Mouse (Mus musculus): ENCODE results near the gene Cdkal1. TPM values are rescaled to one million over a fixed set of nuclear protein-coding genes. Genes with fewer than 3 reads are reported as not detected.
A peak's percentile ranks its signal among the peaks of the same experiment; 100 is the strongest.

The Cdkal1 gene
- total and polyA plus RNA-seq, 2 experiments from 2014 or later, result 11.1 to 18.9 TPM

DNA sequence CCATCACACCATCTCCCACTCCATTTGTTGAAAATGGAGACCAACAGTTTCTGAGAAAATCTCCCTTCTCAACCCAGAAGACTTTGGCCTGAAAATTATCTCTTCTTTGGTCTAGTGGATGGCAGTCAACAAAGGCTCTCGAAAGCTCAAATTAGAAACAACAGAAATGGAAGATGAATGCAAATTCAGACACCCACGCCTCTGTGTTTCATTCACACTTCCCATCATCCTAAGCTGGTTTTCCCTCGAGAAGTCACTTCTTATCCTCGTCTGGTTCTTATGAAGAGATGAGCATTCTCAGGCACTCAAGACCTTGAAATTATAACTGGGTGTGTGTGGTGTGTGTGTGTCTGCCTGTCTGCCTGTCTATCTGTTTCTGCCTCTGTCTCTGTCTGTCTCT, 621.0 kb downstream of the Cdkal1 start:
- Histone ChIP-seq H3K27me3 (ENCODE audit: insufficient read depth, low read length) (no peaks in the 10 kb centered on the region), H3K36me3 (ENCODE audit: insufficient read depth, low read length) (no peaks in the 10 kb centered on the region), H3K27ac (no peak overlapping the region), H3K4me1 (ENCODE audit: insufficient read depth, low read length) (no peaks in the 10 kb centered on the region), H3K4me3 (ENCODE audit: low read length) (no peak overlapping the region), H3K4me2 (ENCODE audit: low read depth, low read length) (no peak overlapping the region), H3K9ac (replicated peaks; ENCODE audit: low read length) (no peak overlapping the region), H3K9me3 (ENCODE audit: low read length) (0 out of 2 replicates have a peak, but pooled peaks cover 3% of the 10 kb centered on the region)
- DNase-seq (ENCODE audit: low spot score), result no peak
- ATAC-seq, result no peak
- WGBS, result 91% methylated on average over 4 of the region's 4 CpGs
- no peak for TF ChIP-seq CTCF (IDR thresholded peaks at IDR 0.05; ENCODE audit: low read depth)

- ATAC-seq, result no peak
- H3K4me2 ChIP-seq (ENCODE audit: low read depth, low read length), result no peak overlapping the region
- H3K36me3 ChIP-seq (ENCODE audit: insufficient read depth, low read length), result no peaks in the 10 kb centered on the region
- H3K9ac ChIP-seq (replicated peaks; ENCODE audit: low read length), result no peak overlapping the region
- TF ChIP-seq CTCF (IDR thresholded peaks at IDR 0.05; ENCODE audit: low read depth), result no peak
- 72% methylated on average over 11 of the region's 11 CpGs for WGBS
- no peak overlapping the region for H3K4me3 ChIP-seq (ENCODE audit: low read length)
- no peak for DNase-seq (ENCODE audit: low spot score)
- no peaks in the 10 kb centered on the region for H3K4me1 ChIP-seq (ENCODE audit: insufficient read depth, low read length)
- 0 out of 2 replicates have a peak, but pooled peaks cover 3% of the 10 kb centered on the region for H3K9me3 ChIP-seq (ENCODE audit: low read length)
- H3K27me3 ChIP-seq (ENCODE audit: insufficient read depth, low read length), result no peaks in the 10 kb centered on the region
- no peak overlapping the region for H3K27ac ChIP-seq
Observed at GRCm38 (mm10) chr13:29233970-29234369, 621.5 kb downstream of the Cdkal1 start.

DNA sequence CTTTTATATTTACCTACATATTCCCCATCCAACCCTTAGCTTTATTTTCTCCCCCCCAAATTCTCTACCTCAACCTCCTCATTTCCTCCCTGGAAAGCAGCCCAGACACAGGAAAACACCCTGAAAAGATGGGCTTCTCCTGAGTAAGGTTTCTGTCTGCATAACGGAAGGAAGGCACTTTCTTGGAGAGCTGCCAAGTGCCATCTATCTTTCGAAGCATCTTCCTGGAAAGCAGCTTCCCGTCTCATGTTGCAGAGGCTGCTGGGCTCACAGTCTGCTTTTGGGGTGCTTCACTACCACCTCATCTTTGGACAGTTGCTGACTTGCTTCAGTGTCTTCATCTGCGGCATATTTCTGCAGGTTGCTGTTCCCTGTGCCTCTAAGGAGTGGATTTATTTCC, 622.8 kb downstream of the Cdkal1 start:
- Histone ChIP-seq H3K4me2 (ENCODE audit: low read depth, low read length) (no peak overlapping the region), H3K9me3 (ENCODE audit: low read length) (0 out of 2 replicates have a peak, but pooled peaks cover 3% of the 10 kb centered on the region), H3K4me1 (ENCODE audit: insufficient read depth, low read length) (no peaks in the 10 kb centered on the region), H3K27ac (no peak overlapping the region), H3K9ac (replicated peaks; ENCODE audit: low read length) (no peak overlapping the region), H3K36me3 (ENCODE audit: insufficient read depth, low read length) (no peaks in the 10 kb centered on the region), H3K4me3 (ENCODE audit: low read length) (no peak overlapping the region), H3K27me3 (ENCODE audit: insufficient read depth, low read length) (no peaks in the 10 kb centered on the region)
- no peak for TF ChIP-seq CTCF (IDR thresholded peaks at IDR 0.05; ENCODE audit: low read depth)
- DNase-seq (ENCODE audit: low spot score), result peak; percentile 63
- WGBS, result 30% methylated on average over 4 of the region's 4 CpGs
- ATAC-seq, result no peak

GRCm38 (mm10) chr13:29224815-29225214, 630.7 kb downstream of the Cdkal1 start:
- no peak for TF ChIP-seq CTCF (IDR thresholded peaks at IDR 0.05; ENCODE audit: low read depth)
- Histone ChIP-seq H3K27ac (no peak overlapping the region), H3K36me3 (ENCODE audit: insufficient read depth, low read length) (no peaks in the 10 kb centered on the region), H3K27me3 (ENCODE audit: insufficient read depth, low read length) (no peaks in the 10 kb centered on the region), H3K4me2 (ENCODE audit: low read depth, low read length) (no peak overlapping the region), H3K9me3 (ENCODE audit: low read length) (no peaks in the 10 kb centered on the region), H3K9ac (replicated peaks; ENCODE audit: low read length) (no peak overlapping the region), H3K4me1 (ENCODE audit: insufficient read depth, low read length) (no peaks in the 10 kb centered on the region; the same call in 1 of the 2 replicates), H3K4me3 (ENCODE audit: low read length) (no peak overlapping the region)
- WGBS, result 73% methylated on average over 5 of the region's 5 CpGs
- DNase-seq (ENCODE audit: low spot score) (no peak), ATAC-seq (no peak)

DNA sequence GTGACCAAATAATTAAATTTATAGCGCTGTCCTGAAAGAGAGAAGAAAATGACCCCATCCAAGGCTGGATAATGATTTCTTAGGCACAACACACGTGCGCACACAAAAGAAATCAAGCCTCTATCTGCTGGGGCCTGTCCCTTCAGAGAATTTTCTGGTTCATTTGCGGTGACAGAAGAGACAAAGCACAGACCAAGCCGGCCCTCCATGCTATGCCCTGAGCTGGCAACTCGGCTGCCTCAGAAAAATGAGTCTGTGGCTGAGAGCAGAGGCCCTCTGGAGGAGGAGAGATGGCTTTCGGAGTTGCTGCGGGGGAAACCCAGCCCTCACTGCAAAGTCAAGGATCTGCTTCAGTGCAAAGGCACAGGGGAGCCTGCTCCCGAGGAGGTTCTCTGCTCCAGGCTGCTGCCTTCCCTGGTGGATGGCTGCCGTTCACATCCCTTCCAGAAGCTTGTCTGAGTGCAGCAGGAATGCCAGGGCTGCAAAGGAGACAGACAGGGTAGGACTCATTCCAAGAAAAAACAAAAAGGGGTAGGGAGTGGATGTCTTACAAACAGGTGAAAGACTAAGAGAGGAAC, 633.1 kb downstream of the Cdkal1 start:
- peak; percentile 73 for DNase-seq (ENCODE audit: low spot score)
- 8% methylated on average over 10 of the region's 10 CpGs for WGBS
- H3K4me3 ChIP-seq (ENCODE audit: low read length), result no peak overlapping the region

DNA sequence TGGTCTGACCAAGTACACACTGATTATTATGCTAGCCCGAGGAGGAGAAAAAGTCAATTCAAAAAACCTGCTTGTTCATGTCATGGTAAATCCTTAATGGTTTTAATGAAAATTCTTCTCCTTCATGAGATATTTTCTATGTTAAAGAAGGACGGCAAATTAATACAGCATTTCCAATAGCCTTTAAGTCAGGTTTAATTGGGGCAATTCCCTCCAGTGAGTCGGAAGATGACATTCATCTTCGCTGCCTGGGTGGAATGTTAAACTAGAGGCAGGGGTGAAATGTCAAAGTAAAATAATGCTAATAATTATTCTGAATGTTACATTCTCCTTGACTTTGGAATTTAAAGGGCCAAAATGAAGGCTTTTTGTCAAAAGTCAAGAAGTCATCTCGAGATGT, 633.8 kb downstream of the Cdkal1 start:
- H3K4me2 ChIP-seq (ENCODE audit: low read depth, low read length), result no peak overlapping the region
- ATAC-seq, result no peak
- H3K4me3 ChIP-seq (ENCODE audit: low read length), result no peak overlapping the region
- WGBS, result 21% methylated on average over 5 of the region's 5 CpGs
- no peak for DNase-seq (ENCODE audit: low spot score)
- no peaks in the 10 kb centered on the region for H3K9me3 ChIP-seq (ENCODE audit: low read length)
- H3K27me3 ChIP-seq (ENCODE audit: insufficient read depth, low read length), result no peaks in the 10 kb centered on the region
- no peaks in the 10 kb centered on the region; the same call in 1 of the 2 replicates for H3K4me1 ChIP-seq (ENCODE audit: insufficient read depth, low read length)
- TF ChIP-seq CTCF (IDR thresholded peaks at IDR 0.05; ENCODE audit: low read depth), result no peak
- H3K9ac ChIP-seq (replicated peaks; ENCODE audit: low read length), result no peak overlapping the region
- H3K27ac ChIP-seq, result peak overlapping the region; percentile 79; the same call in 1 of the 2 replicates
- H3K36me3 ChIP-seq (ENCODE audit: insufficient read depth, low read length), result no peaks in the 10 kb centered on the region

More for the DNA sequence above, 633.1 kb downstream of the Cdkal1 start:
- peak overlapping the region; percentile 30; the same call in 1 of the 2 replicates for H3K9ac ChIP-seq (replicated peaks; ENCODE audit: low read length)
- peak; percentile 84 for ATAC-seq
- TF ChIP-seq CTCF (IDR thresholded peaks at IDR 0.05; ENCODE audit: low read depth), result peak; percentile 46
- peak overlapping the region; percentile 79 for H3K27ac ChIP-seq
- H3K4me1 ChIP-seq (ENCODE audit: insufficient read depth, low read length), result no peaks in the 10 kb centered on the region; the same call in 1 of the 2 replicates
- H3K4me2 ChIP-seq (ENCODE audit: low read depth, low read length), result peak overlapping the region; percentile 23
- no peaks in the 10 kb centered on the region for H3K36me3 ChIP-seq (ENCODE audit: insufficient read depth, low read length)
- no peaks in the 10 kb centered on the region for H3K27me3 ChIP-seq (ENCODE audit: insufficient read depth, low read length)
- H3K9me3 ChIP-seq (ENCODE audit: low read length), result no peaks in the 10 kb centered on the region

- Histone ChIP-seq H3K27me3 (ENCODE audit: insufficient read depth, low read length) (no peaks in the 10 kb centered on the region), H3K36me3 (ENCODE audit: insufficient read depth, low read length) (no peaks in the 10 kb centered on the region), H3K9me3 (ENCODE audit: low read length) (no peaks in the 10 kb centered on the region), H3K4me3 (ENCODE audit: low read length) (no peak overlapping the region), H3K4me1 (ENCODE audit: insufficient read depth, low read length) (no peaks in the 10 kb centered on the region; the same call in 1 of the 2 replicates), H3K9ac (replicated peaks; ENCODE audit: low read length) (no peak overlapping the region), H3K4me2 (ENCODE audit: low read depth, low read length) (no peak overlapping the region), H3K27ac (no peak overlapping the region)
- DNase-seq (ENCODE audit: low spot score) (no peak), ATAC-seq (no peak)
- no peak for TF ChIP-seq CTCF (IDR thresholded peaks at IDR 0.05; ENCODE audit: low read depth)
Observed at GRCm38 (mm10) chr13:29218594-29219230, 636.8 kb downstream of the Cdkal1 start.
